Mouse (Mus musculus) spleen, embryonic (tissue): ENCODE results near the gene Sept8.

ENCODE experiments used
- CTCF ChIA-PET: fragments of 350-600 bp; sonication (Branson Sonifier 250); formaldehyde crosslinking; loops from one replicate; lab custom pipeline; 2022; lab: Charles Lee

Gene Sept8

GRCm38 (mm10) chr11:53567224-53568014, 48.4 kb downstream of the Sept8 start, which contains the start of gene Kif3a:
Kif3a (plus strand) TSS chr11:53567379.
- CTCF ChIA-PET, result no interaction called here

GRCm38 (mm10) chr11:53580562-53580961, 61.5 kb downstream of the Sept8 start:
- CTCF ChIA-PET, result no interaction called here

- CTCF ChIA-PET, result no interaction called here
Observed at GRCm38 (mm10) chr11:53583151-53583550, 64.1 kb downstream of the Sept8 start.

- CTCF ChIA-PET, result interaction anchor here (0.5 kb wide), 1 partner anchor 502 kb away, joined by 3 read pairs; no protein-coding TSS in a partner anchor
Observed at GRCm38 (mm10) chr11:53584849-53585248, 65.8 kb downstream of the Sept8 start.

- CTCF ChIA-PET, result no interaction called here
Observed at GRCm38 (mm10) chr11:53585510-53585909, 66.5 kb downstream of the Sept8 start.

- CTCF ChIA-PET, result interaction anchor here (0.8 to 0.9 kb wide), 2 partner anchors 14 to 22 kb away, joined by 3 to 4 read pairs; no protein-coding TSS in a partner anchor
Observed at GRCm38 (mm10) chr11:53588279-53588678, 69.2 kb downstream of the Sept8 start.

- CTCF ChIA-PET, result interaction anchor here (0.6 kb wide), 1 partner anchor 416 kb away, joined by 3 read pairs; no protein-coding TSS in a partner anchor
Observed at GRCm38 (mm10) chr11:53590368-53590768, 71.3 kb downstream of the Sept8 start.

GRCm38 (mm10) chr11:53591116-53591515, 72.1 kb downstream of the Sept8 start:
- CTCF ChIA-PET, result interaction anchor here (0.7 kb wide), 1 partner anchor 17 kb away, joined by 3 read pairs; no protein-coding TSS in a partner anchor
